Mouse (Mus musculus): Measurements from ENCODE around the gene Spata31d1a. TPM values are rescaled to one million over a fixed set of nuclear protein-coding genes. Genes with fewer than 3 reads are reported as not detected.

Spata31d1a gene
- polyA plus RNA-seq, 3 experiments from 2014 or later: not detected

DNA sequence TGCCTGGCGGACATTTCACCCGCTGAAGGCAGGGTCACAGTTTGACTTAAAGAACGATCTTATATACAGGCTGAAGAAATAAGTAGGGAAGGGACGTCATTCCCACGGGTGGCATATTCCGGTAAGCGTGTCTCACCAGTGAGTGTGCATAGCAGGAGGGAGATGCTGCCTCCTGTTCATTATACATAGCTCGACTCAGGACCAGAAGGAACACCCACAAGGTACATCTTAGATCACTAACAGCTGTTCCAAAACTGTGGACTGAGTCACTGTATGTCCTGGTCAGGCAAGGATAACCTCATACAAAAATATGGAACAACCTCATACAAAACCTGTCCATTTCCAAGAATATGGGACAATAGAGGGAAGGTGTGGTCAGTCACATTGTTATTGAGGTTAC, 11.0 kb downstream of the Spata31d1a start:
- no peak for ATAC-seq

DNA sequence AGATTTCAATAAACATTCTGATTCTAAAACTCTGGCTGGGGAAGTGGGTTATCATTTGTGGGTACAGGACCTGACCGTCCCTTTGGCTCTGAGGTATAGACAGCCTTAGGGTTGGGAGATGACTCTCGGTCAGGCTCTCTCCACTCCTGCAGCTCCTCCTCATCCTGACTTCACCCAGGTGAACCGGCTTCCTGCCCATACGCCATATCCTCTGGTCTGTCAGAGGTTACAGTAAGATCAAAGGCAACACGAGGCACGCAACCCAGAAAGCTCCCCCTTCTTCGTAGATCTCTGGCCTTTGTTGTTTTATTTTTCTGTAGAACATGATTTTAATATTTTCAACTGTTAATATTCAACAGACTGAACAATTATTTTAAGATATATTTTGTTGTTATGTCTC, 14.3 kb downstream of the Spata31d1a start:
- peak; percentile 74 for ATAC-seq

DNA sequence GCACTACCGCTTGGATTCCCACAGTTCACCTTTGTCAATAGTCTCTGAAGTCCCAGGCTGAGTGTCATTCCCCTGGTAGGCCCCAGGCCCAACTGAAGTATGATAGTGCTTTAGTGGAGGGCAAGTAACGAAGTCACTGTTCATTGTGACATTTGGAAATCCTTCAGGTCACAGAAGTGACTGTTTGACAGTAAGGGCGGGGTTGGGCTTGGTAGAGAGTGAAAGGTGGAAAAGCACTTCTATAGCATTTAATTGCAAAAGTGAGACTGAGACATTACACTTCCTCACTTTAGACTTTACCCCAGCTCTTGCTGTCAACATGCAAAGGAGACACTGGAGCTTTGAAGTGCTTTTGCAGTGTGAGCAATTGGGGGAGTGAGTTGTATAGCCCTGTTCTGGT, 16.1 kb downstream of the Spata31d1a start, which contains the start of gene 4921517D22Rik:
4921517D22Rik (minus strand) TSS at position 101 of the 400 bp plus-strand sequence.
- no peak for ATAC-seq

DNA sequence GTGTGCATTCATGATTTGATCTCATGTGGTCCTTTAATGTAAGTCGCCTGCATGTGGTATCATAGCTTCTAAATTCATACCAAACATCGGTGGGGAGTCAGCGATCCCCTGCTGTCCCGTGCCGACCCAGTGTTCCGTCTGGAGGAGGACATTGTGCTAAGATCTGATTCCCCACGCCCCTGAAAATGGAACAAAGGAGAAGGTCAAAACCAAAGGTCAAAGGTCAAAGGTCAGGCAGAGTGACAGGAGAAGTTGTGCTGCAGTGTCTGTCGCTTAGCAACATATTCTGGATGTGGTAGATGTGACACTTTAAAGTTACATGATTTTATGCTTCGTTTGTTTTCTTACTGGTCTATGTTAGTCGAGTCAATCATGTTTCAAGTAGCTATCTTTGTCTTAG, 18.7 kb downstream of the Spata31d1a start:
- no peak for ATAC-seq

DNA sequence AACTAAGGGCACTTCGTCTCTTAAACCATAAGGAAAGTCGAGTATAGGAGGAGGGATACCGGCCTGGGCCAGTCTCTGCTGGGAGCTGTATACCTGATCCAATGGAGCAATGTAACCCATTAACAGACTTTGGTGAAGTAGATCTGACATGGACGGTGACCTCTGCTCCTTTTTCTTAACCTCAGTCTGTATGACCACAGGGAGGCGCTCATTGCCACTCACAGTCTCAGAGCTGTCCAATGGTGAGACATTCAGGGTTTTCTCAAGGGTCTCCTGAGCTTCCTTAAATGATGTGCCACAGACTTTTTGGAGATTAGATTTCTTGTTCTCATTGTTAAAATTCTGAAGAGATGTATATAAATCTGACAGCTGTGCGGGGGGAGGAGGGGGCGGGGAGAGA, 19.6 kb downstream of the Spata31d1a start:
- no peak for ATAC-seq

DNA sequence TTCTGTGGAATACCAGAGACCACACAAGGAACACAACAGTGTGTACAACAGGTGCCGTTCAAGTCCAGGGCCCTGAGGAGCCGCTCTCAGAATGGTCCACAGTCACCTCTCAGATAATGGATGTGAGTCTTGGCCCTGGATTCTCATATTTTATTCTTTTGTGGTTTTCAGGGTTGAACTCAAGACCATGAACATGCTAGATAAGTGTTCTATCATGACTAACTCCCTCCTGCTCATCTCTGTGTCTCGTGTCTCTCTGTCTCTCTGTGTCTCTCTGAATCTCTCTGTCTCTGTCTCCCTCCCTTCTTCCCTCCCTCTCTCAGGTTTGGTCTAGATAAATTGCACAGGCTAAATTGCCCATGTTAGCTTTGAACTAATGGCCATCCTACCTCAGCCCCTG, 20.3 kb downstream of the Spata31d1a start:
- no peak for ATAC-seq

DNA sequence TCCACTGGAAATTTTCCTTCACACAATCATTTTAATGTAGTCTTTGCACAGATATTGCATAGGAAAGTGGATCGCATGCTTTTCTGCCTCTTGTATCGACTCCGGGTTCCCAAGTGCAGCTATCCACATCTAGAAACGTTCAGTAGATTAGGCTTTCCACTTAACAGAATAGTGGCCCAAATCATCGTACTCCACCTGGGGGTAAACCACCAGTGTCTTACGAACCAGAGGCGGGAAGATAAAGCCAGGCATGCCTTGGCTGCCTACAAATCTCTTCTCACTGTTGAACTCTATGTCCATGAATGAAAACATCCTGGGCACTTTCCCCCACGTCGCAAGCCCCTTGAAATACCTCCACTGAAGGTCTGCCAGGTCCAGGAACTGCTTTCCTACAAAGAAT, 20.8 kb downstream of the Spata31d1a start:
- no peak for ATAC-seq

DNA sequence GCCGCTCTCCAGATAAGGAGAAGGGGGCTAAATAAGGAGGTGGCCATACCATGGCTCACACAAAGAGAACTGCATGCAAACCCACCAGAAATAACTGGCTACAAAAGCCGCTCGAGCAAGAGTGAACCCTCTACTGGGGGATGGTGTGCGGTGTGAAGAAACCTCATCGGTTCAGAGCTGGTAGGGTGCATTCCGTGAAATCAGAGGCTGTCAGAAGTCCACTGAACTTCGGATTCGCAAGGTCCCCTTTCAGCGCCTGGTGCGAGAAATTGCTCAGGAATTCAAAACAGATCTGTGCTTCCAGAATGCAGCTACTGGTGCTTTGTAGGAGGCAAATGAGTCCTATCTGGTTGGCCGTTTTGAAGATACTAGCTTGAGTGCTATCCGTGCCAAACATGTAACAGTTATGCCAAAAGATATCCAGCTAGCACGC, 21.8 kb downstream of the Spata31d1a start:
- no peak for ATAC-seq

DNA sequence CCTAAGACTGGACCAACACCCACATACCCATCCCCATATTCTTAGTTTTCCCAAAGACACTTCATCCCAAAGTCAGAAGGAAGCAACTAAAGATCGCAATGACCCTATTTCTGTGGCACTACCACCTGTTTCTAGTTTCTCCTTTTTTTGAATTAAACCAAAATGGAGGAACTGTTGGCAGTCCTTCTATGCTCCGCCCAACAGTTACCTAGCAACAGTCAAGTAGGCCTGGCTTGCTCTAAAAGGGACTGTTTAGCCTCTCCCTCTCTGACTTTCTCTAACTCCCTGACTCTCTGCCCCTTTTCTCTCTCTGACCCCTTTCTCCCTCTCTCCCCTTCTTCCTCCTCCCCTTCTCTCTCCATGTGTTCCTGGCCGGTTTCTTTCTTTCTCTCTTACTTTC, 24.9 kb downstream of the Spata31d1a start:
- ATAC-seq: no peak

DNA sequence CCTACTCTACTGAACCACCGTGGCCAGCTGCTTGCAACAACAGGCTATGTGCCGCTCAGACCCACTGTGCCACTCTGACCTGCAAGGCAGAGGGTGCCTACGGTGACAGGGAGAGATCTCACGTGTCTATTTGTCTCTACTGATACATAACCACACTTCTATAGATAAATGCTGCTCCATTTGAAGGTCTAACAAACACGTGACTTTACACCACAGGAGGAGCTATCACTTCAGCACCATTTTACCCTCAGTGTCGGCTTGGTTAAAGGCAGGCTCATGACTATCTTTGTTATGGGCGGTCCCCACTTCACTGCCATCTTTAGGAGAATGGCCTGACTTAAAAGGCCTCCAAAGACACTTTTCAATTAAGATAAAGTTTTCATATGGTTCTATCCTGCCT, 27.5 kb downstream of the Spata31d1a start:
- ATAC-seq: no peak

DNA sequence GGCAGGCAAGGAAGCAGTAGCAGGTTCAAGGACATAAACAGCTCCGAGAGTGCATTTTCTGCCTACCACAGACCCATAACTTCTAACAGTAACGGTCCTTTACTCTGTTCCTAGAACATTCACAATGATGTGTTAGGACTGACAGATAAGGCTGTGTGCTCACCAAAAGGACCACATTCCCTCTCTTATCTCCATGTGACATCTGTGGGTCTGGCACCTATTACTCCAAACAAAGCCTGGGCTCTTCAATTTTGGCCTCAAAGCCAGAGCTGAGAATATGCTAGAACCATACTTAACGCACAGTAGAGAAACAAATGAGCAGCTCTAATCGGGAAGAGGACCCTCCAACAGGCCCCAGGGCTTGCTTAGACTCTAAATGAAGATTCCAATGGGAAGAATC, 30.2 kb downstream of the Spata31d1a start:
- no peak for ATAC-seq

DNA sequence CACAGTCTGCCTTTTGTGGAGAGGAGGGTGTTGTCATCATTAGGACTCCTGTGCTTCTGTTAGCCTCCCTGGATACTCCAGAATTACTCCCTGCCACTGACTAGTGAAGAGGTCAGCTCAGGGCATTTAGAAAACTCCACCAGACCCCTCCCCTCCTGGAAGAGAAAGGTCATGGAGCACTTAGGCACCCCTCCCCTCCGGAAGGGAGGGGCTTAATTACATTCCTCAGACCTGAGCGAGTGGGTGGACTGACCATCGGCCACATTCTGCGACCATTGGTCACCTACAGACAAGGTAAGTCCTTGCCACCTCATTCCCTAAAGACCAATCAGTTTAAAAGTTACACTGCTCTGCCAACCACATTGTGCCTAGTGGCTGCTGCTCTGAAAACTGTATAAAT, 30.8 kb downstream of the Spata31d1a start:
- ATAC-seq: no peak

DNA sequence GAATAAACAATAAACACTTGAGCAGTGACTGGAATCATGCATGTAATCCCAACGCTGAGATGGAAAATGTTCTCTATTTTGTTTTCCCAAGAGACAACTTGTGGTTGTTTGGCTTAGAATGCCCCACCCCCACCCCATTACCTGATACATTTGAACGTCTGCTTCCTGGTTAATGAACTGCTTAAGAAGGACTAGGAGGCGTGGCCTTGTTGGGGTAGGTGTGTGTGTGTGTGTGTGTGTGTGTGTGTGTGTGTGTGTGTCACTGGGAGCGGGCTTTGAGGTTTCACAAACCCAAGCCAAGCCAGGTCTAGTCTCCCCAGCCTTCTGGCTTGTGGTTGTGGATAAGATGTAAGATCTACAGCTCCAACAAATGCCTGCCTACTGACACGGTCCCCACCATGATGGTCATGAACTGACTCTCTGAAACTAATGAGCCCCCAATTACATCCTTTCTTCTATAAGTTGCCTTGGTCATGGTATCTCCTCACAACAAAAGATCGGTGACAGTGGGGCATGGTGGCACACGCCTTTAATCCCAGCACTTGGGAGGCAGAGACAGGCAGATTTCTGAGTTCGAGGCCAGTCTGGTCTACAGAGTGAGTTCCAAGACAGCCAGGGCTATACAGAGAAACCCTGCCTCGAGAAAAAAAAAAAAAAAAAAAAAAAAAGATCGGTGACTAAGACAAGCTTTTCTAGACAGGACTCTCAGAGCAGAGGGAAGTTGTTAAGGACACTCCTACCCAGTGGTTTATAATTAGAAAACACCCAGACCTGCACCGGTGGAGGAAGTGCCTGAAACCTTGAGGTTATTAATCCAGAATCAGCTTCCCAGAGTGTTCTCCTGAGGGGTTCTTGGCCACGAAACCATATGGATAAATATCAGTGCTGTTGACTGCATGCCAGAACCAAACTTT, 33.6 kb downstream of the Spata31d1a start:
- no peak for ATAC-seq

DNA sequence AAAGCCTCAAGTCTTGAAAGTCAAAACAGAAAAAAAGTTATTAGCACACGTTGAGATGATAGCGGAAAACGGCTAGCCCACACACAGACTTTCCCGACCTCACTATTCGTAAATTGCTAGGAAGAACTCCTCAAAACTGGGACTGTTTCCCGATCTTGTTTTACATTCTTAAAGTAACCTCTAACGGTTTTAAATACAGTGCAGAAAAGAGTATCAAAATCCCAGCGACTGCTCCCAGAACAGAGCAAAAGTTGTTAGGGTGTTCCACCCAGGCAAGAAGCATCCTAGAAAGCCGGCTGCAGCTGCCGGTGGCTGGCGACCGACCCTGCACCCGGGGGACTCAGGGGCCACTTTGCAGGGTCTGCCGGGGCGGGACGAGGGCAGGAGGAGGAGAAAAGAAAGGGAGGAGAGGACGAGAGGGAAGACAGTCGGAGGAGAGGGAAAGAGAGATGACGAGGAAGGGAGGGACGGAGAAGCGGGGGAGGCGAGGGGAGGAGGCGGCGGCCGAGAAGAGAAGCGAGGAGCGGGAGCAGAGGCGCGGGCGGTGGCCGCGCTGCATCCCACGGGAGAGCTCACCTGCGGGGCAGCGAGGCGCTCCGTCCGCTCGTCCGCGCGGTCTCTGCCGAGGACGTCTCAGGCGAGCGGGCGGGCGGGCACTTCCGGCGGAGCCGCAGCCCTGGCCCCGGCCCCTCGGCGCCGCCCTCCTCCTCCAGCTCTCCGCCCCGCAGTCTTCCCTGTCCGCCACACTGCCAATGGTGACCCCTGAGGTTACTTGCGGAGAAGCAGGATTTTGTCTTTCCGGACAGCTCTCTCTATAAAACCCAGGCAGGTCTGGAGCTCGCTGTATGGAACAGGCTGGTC, 34.7 kb downstream of the Spata31d1a start, which contains the start of gene Golm1:
Golm1 (minus strand) TSS at position 661 of the 861 bp plus-strand sequence.
- ATAC-seq: peak; percentile 36

DNA sequence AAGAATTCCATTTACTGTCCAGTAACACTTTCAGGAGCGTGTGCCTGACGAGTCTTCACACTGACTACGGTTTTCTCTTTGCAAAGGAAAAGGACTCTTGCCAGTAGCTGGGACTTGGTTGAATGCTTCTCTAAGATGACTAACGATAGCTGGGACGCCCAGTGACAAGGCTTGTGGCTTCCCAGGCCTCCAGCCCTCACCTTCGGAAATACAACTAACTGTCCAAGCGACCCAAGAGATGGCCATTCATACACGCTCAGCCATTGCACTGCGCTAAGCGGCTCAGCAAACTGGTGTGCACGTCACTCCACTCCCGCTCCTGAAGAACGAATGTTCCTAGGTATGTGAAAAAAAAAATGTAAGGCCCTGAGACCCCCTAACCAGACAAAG, 35.4 kb downstream of the Spata31d1a start:
- no peak for ATAC-seq

DNA sequence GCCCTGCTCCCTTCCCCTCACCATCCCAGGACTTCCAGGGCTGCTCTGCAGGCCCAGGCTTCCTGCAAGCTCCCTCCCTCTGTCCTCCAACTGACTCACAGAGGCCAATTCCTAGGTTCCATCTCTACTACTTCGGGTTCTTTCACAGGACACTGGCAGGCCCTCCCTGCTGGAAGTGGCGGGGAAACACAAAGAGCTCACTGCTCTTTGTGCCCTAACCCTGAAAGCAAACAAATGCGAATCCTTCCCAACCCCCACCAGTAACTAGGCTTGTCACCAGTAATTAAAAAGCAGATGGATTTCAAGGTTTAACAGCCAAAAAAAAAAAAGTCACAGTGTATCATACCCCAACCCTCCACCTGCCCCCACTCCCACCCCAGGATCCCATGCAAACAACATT, 35.9 kb downstream of the Spata31d1a start:
- no peak for ATAC-seq

DNA sequence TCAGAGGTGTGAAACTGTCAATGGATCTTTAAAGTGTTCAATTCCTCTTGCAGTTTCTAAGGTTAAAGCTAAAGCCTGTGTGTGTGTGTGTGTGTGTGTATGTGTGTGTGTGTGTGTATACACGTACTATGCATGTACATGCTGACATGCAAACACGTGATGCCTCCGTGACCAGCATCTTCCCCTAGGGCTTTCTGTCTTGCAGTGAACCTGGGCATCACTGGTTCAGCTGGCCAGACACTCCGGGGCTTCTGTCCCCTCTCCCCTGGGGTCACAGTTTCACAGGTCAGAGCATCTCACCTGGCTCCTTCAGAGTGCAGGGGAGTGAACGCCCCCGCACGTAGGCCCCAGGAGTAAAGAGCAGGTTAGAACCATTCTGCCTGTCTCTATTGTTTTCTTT, 36.5 kb downstream of the Spata31d1a start:
- ATAC-seq: no peak

DNA sequence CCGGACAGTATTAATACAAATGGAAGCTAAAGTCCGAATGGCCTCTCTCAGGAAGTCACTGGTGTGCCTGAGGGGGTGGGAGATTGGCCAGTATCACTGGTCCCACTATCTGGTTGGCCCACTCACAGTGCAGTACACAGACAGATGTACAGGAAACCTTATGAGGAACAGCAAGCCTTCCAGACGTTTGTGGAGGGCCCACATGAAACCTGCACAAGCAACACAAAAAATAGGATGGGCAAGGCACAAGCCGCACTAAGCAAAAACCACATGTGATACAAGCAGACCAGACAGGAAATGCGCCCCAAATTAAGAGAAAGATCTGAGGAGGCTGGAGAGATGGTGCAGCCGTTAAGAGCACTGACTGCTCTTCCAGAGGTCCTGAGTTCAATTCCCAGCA, 37.9 kb downstream of the Spata31d1a start:
- ATAC-seq: peak; percentile 58

DNA sequence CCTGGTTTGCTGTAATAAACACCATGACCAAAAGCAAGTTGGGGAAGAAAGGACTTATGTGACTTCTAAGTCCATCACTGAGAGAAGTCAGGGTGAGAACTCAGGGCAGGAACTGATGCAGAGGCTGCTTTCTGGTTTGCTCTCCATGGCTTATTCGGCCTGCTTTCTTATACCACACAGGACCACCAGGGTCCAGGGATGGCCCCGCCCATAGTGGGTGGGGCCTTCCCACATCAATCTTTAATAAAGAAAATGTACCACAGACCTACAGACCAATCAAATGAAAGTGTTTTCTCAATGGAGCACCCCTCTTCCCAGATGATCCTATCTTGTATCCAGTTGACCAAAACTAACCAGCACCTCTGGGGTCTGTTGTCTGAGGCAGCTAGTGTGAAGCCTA, 38.6 kb downstream of the Spata31d1a start:
- no peak for ATAC-seq

DNA sequence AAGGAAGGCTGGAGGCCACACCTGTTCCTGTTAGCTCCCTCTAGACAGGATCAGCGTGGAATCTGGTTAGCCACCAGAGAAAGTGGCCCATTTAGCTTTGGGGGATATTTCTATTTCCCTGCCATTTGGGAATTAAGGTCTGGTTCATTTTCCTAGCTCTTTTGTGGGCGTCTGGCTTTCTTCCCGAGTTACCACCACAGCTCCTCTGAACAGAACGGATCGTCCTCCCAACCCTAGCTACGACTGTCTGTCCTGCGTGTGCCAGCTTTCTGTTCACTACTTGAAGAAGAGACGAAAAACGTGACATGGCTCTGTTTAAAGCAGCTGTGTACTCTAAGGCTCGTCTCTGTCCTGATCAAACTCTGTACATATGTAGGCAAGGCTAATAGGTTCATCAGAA, 40.2 kb downstream of the Spata31d1a start:
- no peak for ATAC-seq

DNA sequence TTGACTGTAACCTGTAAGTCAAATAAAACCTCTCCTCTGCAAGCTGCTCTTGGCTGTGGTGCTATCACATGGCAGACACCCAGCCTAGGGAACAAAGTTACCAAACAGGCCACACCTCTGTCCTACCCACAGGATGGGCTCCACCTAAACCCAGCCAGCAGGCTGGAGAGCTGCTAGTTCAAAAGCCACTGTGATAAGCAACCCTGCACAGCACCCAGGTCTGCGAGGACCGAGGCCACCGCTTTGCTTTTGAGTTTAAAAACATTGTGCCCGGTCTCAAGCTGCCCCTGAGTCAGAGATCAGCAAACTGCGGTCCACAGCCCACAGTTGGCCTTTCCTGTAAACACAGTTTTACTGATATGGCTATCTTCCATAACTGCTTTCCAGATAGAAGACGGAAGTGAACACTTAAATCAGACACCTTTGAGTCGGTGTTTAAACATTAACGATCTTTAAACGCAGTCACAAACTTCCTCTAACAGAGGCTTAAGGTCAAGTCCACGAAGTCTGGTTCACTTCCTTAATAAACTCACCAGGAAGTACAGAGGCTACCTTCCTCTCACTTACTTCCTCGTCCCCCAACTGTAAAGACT, 41.5 kb downstream of the Spata31d1a start:
- peak; percentile 74 for ATAC-seq

DNA sequence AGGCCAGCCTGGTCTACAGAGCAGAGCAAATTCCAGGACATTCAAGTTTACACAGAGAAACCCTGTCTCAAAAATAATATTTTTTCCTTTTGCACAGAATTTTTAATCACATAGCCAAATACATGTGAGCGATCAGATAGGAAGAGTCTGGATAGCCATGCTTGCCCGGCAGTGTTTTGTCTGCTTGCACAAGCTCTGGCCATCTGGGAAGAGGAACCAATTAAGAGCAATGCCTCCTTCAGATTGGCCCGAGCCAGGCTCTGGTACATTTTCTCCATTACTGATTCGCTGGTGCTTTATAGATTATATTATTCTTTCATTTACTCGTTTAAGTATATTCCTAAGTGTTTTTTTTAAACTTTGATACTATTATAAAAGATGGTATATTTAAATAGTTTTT, 42.4 kb downstream of the Spata31d1a start:
- no peak for ATAC-seq

Data from inflammation-experienced regulatory T-cells, adult 6 months (primary cell).